Mouse (Mus musculus) c-Kit-positive CD71-positive TER-119-negative erythroid progenitor cells, embryonic 14.5 days (primary cell): ENCODE measurements around the gene Wnt3a.
"Not testable (repeated sequence)": the region's sequence is repeated elsewhere in the genome, so short reads cannot be mapped to it uniquely, and the experiment has no call there.

Experiments
- DNase-seq: peaks from one replicate; pipeline ENCODE4 v3.0.0-alpha.2; 2013; ENCODE audit warnings: low read depth

The Wnt3a gene

DNA sequence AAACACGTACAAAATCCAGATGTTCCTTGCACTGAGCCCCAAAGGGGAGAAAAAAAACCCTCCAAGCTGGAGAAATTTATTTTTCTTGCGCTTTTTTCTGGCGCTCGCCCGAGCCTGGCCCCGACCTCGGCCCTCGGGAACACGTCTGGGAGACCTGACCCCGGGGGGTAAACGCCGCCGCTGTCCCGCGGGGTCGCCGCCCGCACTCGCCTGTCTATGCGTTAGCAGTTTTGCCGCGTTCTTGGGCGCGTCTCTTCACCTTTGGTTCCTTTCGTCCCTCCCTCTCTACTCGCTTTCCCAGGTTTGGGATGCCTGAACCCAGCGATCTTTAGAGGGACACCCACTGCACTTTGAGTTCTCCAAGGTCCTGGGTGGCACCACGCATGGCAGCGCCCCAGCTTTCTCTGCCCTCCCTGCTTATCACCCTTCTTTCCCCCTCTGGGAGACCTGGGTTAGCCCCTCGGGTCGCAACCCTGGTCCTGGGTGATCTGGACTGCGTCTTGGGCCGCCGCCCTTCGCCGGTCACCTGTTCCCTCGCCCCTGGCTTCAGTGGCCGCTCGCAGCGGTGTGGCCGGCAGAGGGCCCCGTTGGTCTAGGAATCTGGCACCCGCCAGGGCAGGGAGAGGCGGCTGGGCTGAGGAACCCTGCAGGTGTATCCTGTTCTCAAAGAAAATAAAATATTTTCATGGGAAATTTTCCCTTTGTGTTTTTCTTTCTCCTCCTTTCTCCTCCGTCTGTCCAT is 17.0 kb upstream of the Wnt3a start:
- DNase-seq: no peak

DNA sequence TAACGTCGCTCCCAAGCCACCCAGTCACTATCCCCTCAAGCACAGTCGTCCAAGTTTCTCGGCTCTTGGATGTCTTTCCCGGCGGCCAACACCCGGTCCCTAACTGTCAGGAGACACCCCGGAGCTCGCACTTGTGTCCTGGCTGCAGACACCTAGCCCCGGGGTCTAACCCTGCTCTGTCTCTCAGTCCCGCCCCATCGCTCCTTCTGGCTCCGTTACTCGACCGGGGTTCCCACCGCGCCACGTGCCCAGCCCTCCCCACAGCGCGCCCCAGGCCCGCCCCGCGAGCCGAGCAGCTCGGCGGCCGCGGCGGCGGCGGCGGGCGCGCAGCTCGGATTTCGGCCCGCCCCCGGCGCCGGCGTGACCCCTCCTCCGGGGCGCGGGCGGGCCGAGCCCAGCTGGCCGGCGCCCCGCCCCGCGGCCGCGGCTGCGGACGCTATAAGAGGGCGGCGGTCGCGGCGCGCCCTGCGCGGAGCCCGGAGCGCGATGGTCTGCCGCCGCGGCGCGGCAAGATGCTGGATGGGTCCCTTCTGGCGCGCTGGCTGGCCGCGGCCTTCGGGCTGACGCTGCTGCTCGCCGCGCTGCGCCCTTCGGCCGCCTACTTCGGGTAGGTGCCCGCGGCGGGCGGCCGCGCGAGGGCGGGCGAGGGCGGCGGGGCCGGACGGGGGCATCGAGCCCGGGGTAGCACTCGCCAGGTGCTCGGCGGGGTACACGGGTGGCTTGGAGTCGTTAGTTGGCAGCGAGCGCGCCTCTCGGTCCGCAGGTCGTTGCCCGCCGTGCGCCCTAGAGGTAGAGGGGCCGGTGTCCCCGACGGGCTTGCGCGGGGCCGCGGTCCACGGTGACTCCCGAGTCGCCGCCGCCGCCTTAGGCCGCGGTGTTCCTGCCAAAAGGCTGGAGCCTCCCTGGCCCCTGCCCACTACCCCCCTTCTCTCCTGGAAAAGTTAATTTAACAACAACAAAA is 16.2 kb upstream of the Wnt3a start, which contains the start of gene Wnt9a:
TSS of gene Wnt9a (plus strand) at position 468 of the 961 bp plus-strand sequence.
- no peak for DNase-seq

DNA sequence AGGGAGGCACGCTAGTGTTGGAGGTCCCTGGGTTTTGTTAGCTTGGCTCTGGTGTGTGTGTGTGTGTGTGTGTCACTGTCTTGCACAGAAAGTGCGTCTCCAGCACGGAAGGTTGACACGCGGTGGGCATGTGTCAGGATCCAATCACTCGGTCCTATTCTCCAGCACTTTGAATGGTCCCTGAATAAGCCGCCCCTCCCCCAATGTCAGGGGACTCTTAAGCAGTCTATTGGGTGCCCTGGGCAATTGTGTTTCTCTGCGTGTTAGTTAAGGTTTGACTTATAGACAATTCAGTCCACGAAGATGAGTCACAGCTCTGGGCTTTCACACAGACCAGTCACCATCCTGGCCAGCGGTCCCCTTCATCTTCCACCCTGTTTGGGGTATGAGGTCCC is 15.3 kb upstream of the Wnt3a start:
- no peak for DNase-seq

DNA sequence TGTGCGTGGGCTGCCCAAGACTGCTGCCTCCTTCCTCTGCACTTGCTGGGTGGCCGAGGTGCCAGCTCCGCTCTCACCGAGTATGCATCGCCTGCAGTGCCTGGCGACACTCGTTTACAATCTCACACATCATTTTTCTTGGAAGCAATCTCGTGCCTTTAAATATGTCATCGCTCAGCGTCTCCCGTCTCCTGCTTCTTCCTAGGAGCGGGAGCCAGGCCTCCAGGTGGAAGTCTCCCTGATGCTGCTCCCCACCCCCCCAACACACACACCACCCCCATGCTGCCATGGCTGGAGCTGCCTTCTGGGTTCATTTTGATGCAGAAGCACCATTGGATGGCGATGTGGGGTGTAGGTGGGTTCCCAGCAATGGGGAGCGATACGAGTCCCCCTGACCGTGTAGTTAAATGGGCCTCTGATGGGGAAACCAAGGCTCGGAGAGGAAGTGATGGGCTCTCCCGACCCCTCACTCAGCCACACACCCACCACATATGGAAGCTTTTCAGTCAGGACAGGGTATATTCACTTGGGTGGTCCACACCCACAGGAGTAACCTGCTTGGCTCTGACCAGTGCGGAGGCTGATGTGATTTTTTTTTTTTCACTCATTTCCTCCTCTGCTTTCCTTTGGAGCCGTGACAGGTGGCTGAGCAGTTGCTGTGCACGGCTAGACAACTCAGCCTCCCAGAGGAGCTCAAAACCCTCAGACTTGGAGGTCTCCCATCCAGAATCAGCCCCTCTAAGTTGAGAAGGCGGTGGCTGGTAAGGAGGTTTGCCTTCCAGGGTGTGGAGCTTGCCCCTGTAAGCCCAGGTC is 14.7 kb upstream of the Wnt3a start:
- no peak for DNase-seq

DNA sequence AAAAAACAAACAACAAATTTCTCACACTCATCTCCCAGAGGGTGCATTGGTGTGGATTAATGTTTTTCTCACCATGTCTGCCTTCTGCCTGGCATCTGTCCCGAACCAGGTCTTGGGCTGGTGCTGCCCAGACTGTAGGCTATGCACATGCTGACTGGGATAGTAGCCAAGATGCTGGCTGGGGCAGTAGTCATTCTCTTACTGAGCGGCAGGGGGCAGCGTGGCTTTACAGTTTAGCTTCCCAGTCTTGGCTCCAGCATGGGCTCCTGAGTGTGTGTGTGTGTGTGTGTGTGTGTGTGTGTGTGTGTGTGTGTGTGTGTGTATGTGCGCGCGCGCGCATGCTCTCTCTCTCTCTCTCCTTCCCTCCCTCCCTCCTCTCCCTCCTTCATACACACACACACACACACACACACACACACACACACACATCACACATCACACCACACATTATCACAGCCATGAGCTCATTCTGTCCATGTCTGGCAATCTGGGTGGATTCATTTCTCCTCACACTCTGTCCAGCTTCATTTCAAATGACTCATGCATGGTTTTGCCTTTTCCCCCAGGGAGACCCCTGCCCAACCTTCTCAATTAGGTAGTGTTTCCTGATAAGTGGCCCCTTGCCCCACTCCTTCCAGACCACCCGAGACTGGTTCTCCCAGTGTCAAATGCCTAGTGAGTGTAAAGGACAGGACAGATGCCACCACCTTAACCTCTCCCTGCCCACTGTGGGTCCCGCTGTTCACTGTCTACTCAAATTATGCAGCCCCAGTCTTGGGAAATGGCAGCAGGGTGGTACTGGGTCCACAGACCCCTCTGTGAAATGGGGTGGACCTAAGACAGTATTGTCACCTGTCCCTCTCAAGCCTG is 12.4 kb upstream of the Wnt3a start:
- no peak for DNase-seq

DNA sequence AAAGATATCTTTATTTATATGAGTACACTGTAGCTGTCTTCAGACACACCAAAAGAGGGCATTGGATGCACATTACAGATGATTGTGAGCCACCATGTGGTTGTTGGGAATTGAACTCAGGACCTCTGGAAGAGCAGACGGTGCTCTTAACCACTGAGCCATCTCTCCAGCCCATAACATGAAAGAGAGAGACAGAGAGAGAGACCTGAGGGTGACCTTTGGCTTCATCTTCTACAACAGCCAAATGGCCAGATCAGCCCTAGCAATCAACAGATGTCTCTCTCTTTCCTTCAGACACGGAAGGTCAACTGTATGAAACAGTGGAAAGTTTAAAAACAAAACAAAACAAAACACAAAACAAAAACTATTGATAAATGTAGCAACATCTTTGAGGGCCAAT is 10.5 kb upstream of the Wnt3a start:
- DNase-seq: not testable (repeated sequence)

DNA sequence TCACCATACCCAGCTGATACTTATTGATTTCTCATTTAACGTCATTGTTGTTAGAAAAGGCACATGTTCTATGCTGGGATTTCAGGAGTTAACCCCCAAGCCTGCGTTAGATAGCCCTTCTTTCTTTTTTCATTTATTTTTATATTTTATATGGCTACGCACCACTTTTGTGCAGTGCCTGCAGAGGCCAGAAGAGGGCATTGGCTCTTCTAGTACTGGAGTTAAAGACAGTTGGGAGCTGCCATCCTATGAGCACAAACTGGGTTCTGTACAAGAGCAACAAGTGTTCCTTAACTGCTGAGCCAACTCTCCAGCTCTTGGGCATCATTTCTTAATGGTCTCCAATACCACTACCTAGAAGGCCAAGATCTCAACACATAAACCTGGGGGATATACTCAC is 9.6 kb upstream of the Wnt3a start:
- no peak for DNase-seq

DNA sequence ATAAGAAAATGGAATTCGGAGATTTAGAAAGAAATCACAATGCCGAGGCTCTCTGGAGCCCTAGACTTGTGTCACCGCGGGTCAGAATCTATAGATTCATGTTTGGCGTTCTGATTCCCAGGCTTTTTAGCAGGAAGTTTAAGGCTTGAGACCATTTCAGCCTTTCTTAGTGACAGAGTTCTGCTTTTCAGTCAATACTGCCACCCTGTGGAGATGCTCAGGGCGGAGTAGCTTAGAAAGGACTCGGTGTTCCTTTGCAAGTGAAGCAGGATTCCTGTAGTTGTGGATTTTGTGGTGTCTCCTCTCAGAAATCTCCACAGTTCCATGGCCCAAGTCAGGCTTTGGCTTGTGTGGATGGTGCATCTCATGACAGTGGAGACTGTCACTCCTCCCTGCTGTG is 7.4 kb upstream of the Wnt3a start:
- no peak for DNase-seq

DNA sequence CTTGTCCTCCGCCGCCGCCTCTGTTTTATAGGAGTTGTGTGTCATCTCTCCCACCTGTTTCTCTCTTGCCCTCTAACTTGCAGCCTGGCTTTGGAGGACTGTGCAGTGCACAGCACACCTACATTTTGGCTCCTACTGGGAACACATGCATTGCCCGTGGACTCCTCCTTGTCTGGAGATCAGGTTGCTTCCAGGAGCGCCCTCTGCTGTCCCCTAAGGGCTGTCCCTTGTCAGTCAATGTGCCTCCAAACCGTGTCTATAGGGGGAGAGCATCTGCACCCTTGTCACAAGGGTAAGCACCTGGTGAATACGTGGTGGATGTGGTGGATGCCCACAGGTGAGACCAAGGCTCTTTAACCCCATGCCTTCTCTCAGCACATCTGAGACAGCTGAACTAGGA is 3.1 kb upstream of the Wnt3a start:
- peak; percentile 58 for DNase-seq

DNA sequence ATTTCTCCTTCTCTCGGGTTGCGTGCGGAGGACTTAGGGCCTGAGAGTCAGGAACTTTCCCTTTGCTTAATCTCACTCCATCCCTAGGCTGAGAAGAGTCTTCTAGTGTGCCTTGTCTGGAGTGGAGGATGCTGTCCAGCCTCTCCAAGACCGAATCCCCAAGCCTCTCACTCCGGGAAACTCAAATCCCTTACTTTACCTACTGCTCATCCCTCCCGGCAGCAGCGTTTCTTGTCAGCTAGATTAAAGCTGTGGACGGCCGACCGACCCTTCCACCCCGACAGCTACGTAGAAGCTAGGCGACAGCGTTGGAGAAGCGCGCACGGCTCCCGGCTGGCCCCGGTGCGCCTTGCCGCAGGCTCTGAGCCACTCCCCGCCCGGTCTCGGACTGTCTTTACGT is 846 bp downstream of the Wnt3a start:
- DNase-seq: no peak

DNA sequence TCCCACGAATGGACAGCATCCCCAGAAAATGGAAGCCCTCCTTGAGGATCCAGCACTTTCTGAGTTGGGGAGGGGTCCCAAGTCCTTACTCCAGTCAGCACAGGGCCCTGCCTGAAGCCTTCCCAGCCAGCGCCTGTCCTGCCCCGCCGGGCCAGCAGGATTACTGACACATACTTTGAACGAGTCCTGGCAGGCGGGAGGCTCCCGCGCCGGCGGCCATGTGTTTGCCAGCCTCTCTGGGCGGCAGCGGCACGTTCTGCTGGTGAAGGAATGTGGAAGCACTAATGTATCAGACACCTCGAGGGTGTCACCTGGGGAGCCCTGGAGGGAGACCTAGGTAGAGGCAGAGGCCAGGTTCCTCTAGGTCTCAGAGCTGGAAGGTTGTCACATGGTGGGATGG is 6.4 kb downstream of the Wnt3a start:
- DNase-seq: no peak

DNA sequence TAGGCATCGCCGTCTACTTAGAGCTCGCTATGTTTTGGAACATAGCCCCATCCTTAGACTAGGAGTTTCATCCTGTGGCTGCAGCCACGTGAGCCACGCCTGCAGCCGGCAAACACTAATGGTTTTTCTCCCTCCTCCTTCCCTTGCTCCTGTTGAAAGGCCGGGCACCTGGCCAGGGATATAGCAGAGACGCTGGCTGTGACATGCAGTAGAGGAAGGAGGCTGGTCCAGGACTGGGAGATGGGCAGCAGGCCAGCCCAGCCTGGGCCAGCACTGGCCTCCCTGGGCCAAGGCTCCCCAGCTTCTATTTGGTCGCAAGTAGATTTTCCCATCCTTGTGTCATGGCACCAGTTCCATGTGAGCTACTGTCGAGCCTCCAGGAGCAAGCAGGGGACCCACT is 7.6 kb downstream of the Wnt3a start:
- DNase-seq: no peak

DNA sequence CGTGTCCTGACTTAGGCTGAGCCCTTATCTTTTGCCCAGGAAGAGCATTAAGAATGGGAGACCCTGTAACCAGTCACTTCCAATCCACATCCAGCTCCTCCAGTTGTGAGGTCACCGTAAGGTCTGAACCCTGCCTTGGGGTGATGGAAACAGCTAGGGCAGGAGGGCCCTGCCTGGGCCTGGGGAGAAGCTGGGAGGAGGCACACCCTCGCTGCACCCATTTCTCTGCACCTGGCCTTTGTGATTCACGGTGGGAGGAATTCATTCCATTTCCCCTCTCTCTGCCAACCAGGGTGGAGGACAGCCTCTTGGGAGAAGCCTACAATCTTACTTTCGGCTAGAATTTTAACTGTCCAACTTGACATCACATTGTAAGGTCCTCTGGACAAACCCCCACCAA is 8.4 kb downstream of the Wnt3a start:
- DNase-seq: no peak

DNA sequence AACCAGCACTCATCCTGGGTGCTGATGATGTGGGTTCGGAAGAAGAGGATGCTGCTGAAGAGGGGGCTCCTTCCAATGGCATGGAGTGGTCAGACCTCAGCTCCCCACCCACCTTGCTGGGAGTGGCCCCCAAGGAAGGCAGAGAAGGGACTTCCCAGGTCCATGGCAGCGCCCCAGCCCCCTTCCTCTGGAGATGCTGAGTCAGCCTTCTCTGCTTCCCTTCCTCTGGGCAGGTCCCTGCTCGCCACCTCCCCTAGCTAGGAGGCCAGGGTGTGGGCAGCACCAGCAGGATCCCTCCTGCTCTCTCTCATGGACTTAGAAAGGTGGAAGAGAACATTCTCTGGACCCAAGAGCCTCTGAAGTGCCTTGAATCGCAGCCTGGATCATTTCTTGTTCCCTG is 12.5 kb downstream of the Wnt3a start:
- DNase-seq: no peak

DNA sequence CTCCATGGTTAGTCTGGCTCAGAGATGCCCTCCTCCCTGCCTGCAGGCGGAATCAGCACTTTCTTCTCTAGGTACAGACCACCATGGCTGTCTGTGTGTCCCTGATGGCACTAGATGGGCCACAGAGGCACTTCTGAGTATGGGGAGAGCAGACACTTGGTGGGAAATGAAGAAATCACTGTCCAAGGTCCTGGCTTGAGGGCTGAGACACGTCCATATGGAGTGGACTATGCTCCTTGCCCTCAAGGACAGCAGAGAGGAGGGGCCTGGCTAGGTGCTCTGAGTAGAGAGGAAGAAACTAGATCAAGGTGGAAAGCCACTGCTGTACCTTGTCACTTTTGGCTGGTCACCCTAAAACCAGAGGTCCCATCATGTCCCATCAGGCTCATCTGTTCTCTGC is 13.7 kb downstream of the Wnt3a start:
- no peak for DNase-seq

DNA sequence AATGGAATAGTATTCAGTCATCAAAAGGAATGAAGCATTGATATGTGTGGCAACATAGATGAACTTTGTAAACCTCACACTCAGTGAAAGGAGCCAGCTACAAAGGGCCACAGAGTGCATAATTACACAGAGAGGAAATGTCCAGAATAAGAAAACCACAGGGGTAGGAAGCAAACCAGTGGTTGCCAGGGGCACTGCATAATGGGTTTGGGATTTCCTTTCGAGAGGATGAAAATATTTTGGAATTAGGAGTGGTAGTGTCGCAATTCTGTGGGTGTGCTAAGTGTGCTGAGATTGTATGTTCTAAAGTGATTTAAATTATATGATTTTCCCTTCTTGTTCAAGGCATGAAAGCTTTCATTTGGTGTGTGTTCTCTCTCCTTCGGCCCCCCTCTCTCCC is 16.4 kb downstream of the Wnt3a start:
- no peak for DNase-seq

DNA sequence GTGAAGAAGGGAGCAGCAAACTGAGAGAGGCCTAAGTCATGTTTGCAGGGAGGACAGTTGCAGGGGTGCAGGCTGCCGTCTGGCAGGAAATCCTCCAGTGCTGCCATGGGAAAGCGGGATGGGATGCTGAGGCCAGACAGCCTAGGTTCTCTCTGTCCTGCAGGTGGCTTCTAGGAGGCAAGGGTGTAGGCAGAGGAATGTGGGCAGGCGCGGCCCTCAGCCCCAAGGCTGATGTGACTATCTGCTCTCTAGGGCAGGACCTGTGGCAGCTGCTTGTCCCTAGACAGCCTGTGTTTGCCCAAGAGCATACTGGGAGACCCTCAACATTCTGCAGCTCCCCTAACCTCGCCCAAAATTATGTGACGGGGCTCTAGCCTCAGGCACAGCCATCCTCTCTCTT is 23.8 kb downstream of the Wnt3a start:
- DNase-seq: no peak

DNA sequence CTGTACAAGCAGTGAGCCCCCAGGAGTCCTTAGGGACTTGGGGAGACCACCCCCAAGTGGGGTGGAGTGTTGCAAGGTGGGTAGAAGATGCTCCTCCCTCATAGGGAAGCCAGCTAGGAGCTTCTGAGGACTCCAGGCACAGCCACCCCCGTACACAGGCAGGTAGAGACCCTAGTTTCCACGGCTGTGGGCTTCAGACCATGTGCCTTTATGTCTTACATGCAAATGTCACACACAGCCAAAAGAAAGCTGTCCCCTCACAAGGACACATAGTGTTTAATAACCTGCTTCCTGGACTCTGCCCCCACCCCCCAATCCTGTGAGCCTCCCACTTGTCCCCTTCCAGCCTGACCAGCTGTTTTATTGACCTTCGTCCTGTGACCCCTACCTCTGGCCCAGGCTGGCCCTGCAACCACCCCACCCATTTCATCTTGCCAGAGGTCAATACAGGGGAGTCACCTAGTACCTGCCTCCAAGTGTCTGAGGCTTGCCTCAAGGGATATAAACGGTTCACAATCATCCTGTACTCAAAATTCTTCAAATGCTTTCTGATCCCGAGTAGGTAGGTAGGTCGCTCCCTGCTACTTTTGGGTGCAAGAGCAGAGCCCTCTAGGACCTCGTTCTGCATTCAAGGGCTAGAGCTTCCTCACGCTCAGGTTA is 25.3 kb downstream of the Wnt3a start:
- DNase-seq: no peak

DNA sequence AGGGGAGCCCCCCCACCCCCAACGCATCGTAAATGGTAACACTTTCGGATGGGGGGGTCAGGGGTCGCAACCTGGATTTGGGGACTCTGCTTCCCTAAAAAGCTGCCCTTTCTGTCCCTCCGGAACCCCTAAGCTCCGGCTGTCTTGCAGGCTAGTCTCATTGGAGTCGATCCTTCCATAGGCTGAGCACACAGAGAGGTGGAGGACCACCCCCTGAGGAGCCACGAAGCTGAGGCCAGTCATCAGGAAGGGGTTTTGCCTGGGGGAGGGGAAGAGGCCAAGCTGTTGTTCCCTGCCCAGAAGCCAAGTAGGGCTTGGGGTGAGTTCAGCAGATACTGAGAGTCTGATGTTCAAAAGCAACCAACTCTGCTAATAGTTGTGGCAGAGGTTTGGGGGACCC is 26.0 kb downstream of the Wnt3a start:
- DNase-seq: no peak

DNA sequence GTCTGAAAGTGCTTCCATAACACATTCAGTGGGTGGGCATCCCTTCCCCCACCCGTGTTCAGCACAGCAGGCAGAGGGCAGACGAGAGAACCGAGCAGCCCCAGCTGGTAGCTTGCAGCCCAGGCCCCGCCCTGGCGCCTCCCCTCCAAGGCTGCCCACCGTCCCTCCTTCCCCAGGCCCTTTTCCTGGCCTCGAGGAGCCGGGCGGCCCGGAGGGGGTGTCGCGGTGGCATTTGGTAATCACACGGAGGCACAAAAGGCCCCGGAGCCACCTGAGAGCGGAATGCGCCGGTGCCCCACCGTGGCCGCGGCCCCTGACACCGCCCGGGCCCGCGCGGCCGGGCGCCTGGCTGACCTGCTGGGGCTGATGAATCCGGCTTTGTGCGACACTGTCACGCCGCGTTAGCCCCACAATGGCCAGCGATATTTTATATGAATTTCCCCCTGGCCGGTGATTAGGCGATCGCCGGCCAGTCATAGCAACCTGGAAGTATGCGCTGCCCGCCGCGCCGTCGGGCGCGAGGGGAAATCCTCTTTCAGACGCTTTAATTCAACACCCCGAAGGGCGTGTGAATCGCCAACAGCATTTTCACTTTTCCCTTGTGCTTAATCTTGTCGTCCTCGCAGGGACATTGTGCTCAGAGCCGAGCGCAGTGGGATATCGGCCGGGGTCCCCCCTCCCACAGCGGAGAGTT is 26.5 kb downstream of the Wnt3a start:
- no peak for DNase-seq
